Mouse (Mus musculus): ENCODE measurements around the gene Rasal3.

DNA sequence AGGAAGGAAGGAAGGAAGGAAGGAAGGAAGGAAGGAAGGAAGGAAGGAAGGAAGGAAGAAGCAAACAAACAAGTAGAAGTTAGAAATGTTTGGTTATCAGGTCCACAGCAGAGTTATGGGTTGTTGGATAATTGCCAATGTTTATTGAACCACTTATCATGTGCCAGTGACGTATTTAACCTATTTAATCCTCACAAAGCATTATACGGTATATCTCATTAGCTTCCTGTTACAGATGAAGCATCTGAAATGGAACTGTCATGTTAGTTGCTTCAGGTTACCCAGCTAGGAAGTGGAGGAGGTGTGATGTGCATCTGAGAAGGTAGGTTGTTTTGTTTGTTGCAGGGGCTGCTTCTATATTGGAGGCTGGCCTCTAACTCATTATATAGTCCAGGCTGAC lies 16.6 kb upstream of the Rasal3 start:
- TF ChIP-seq CTCF (IDR thresholded peaks at IDR 0.05; ENCODE audit: low read depth) (no peak), EP300 (IDR thresholded peaks at IDR 0.05; ENCODE audit: low read depth) (no peak)

Measured in liver, postnatal 0 days (tissue).